Mouse (Mus musculus) spleen, adult 2 months (tissue): ENCODE data around the gene Brd3os.

Experiments used
- CTCF ChIP-seq: fragments of 200-500 bp; IDR thresholded peaks from 2 replicates; pipeline ENCODE4 v1.5.1; 2011; ENCODE audit warnings: mild to moderate bottlenecking, inconsistent platforms; ENCODE audit not compliant: insufficient read depth, insufficient read length, insufficient replicate concordance; ENCODE audit errors: extremely low read depth
- POLR2A ChIP-seq: fragments of 200-500 bp; IDR thresholded peaks from 2 replicates; pipeline ENCODE4 v1.6.1; 2011; ENCODE audit warnings: low read depth, low read length, inconsistent platforms

DNA sequence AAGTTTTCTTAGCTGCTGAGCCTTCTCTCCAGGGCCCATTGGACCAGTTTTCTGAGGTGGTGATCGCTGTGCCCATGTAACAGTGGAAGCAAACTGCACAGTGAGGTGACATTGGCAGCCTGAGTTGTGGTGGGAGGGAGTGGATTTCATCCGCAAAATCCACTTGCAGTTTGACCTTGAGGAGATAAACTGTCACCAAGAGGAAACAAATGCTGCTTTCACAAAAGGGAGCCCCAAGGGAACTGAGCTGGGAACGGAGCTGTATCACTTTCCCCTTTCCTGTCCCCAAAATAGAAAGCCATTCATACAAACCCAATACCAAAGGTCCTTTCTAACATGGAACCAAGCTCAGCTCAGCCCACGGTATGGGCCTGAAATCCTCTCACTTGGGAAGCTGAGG is 37.7 kb downstream of the Brd3os start:
- TF ChIP-seq CTCF (no peak), POLR2A (no peak)
